Mouse (Mus musculus) liver, embryonic 12.5 days (tissue): ENCODE results near the gene Has3. TPM values are rescaled to one million over a fixed set of nuclear protein-coding genes. Genes with fewer than 3 reads are reported as not detected.
A peak's percentile ranks its signal among the peaks of the same experiment; 100 is the strongest.
"Not testable (repeated sequence)": the region's sequence is repeated elsewhere in the genome, so short reads cannot be mapped to it uniquely, and the experiment has no call there.

Experiments used
- ATAC-seq: fragments of 200-750 bp; cut with Nextera tagmentation; 2 replicates; pipeline ENCODE4 v1.8.0; 2017; ENCODE audit warnings: moderate number of reproducible peaks, mild to moderate bottlenecking, moderate library complexity
- H3K27ac ChIP-seq: fragments of 300-500 bp; sonication (generic); 2 replicates; pipeline ENCODE4 v1.5.1; 2016; ENCODE audit warnings: mild to moderate bottlenecking
- H3K27me3 ChIP-seq: fragments of 300-500 bp; sonication (generic); replicated peaks from 2 replicates; pipeline ENCODE4 v1.6.1; 2016; ENCODE audit warnings: mild to moderate bottlenecking, moderate library complexity
- H3K36me3 ChIP-seq: fragments of 300-500 bp; sonication (generic); 2 replicates; pipeline ENCODE4 v1.6.1; 2016; ENCODE audit warnings: mild to moderate bottlenecking, moderate library complexity
- H3K4me1 ChIP-seq: fragments of 300-500 bp; sonication (generic); 2 replicates; pipeline ENCODE4 v1.6.1; 2016
- H3K4me2 ChIP-seq: fragments of 300-500 bp; sonication (generic); 2 replicates; pipeline ENCODE4 v1.6.1; 2016; ENCODE audit warnings: mild to moderate bottlenecking, moderate library complexity
- H3K4me3 ChIP-seq: fragments of 300-500 bp; sonication (generic); 2 replicates; pipeline ENCODE4 v1.5.1; 2016; ENCODE audit warnings: mild to moderate bottlenecking, moderate library complexity
- H3K9ac ChIP-seq: fragments of 300-500 bp; sonication (generic); 2 replicates; pipeline ENCODE4 v1.6.1; 2016; ENCODE audit warnings: mild to moderate bottlenecking, moderate library complexity
- H3K9me3 ChIP-seq: fragments of 300-500 bp; sonication (generic); replicated peaks from 2 replicates; pipeline ENCODE4 v1.6.1; 2016; ENCODE audit warnings: mild to moderate bottlenecking, moderate library complexity
- WGBS: fragments of 180-500 bp; shearing (Covaris S2); methylation state at CpG from one replicate; pipeline ENCODE4 v1.1.7; 2016; ENCODE audit not compliant: insufficient replicate concordance; 5-methylcytosine and 5-hydroxymethylcytosine counted together
- polyA plus RNA-seq: library from polyadenylated mRNA; unstranded; fragments of >200 nt; fragmentation: Nextera tagmentation; extraction: Ambion mirVana; gene quantifications from 2 replicates; pipeline ENCODE4 v1.2.1, GENCODE M21; 2016

The Has3 gene
- polyA plus RNA-seq, 1 experiment from 2014 or later, result 0.04 TPM

- H3K4me1 ChIP-seq, result no peaks in the 10 kb centered on the region
These were observed 7.2 kb upstream of the Has3 start for GRCm38 (mm10) chr8:106862845-106863244.

GRCm38 (mm10) chr8:106865354-106865753 lies 4.7 kb upstream of the Has3 start:
- no peak overlapping the region for H3K9ac ChIP-seq
- no peaks in the 10 kb centered on the region for H3K9me3 ChIP-seq
- H3K4me2 ChIP-seq, result no peak overlapping the region
- no peak for ATAC-seq
- 74% methylated on average over 9 of the region's 9 CpGs for WGBS
- peaks cover 6% of the 10 kb centered on the region; the same call in 1 of the 2 replicates for H3K4me1 ChIP-seq
- no peaks in the 10 kb centered on the region for H3K36me3 ChIP-seq
- H3K27me3 ChIP-seq, result peaks cover 49% of the 10 kb centered on the region
- no peak overlapping the region for H3K27ac ChIP-seq
- no peak overlapping the region for H3K4me3 ChIP-seq

More at GRCm38 (mm10) chr8:106862845-106863244, 7.2 kb upstream of the Has3 start:
- no peaks in the 10 kb centered on the region for H3K9me3 ChIP-seq
- H3K4me2 ChIP-seq, result no peak overlapping the region
- WGBS, result 77% methylated on average over 10 of the region's 10 CpGs
- no peak overlapping the region for H3K9ac ChIP-seq
- no peak for ATAC-seq
- H3K36me3 ChIP-seq, result no peaks in the 10 kb centered on the region
- no peak overlapping the region for H3K27ac ChIP-seq
- no peak overlapping the region for H3K4me3 ChIP-seq
- peaks cover 24% of the 10 kb centered on the region for H3K27me3 ChIP-seq

GRCm38 (mm10) chr8:106870537-106871327 lies 690 bp downstream of the Has3 start:
- Histone ChIP-seq H3K27ac (no peak overlapping the region), H3K36me3 (peaks cover 13% of the 10 kb centered on the region), H3K4me2 (peak overlapping the region; percentile 73), H3K4me3 (peak overlapping the region; percentile 48), H3K9ac (peak overlapping the region; percentile 48), H3K27me3 (peaks cover 81% of the 10 kb centered on the region), H3K4me1 (peaks cover 34% of the 10 kb centered on the region), H3K9me3 (no peaks in the 10 kb centered on the region)
- ATAC-seq, result no peak
- under 1% methylated on average over 62 of the region's 63 CpGs for WGBS

- ATAC-seq, result no peak
- H3K4me3 ChIP-seq, result peak overlapping the region; percentile 48
- H3K9me3 ChIP-seq, result no peaks in the 10 kb centered on the region
- peaks cover 78% of the 10 kb centered on the region for H3K27me3 ChIP-seq
- peak overlapping the region; percentile 73 for H3K4me2 ChIP-seq
- peaks cover 34% of the 10 kb centered on the region for H3K4me1 ChIP-seq
- 4% methylated on average over 15 of the region's 15 CpGs for WGBS
- H3K9ac ChIP-seq, result no peak overlapping the region
- peaks cover 20% of the 10 kb centered on the region for H3K36me3 ChIP-seq
- H3K27ac ChIP-seq, result no peak overlapping the region
These were observed 1.4 kb downstream of the Has3 start for GRCm38 (mm10) chr8:106871328-106871926.

GRCm38 (mm10) chr8:106871931-106872371 lies 1.9 kb downstream of the Has3 start:
- no peaks in the 10 kb centered on the region for H3K9me3 ChIP-seq
- whole genome bisulfite sequencing, result 4% methylated on average over 22 of the region's 22 CpGs
- peaks cover 34% of the 10 kb centered on the region for H3K4me1 ChIP-seq
- ATAC-seq, result peak; percentile 19; the same call in 1 of the 2 replicates
- H3K27me3 ChIP-seq, result peaks cover 74% of the 10 kb centered on the region
- H3K36me3 ChIP-seq, result peaks cover 25% of the 10 kb centered on the region
- H3K4me3 ChIP-seq, result peak overlapping the region; percentile 48
- no peak overlapping the region for H3K27ac ChIP-seq
- H3K4me2 ChIP-seq, result peak overlapping the region; percentile 73
- no peak overlapping the region for H3K9ac ChIP-seq

GRCm38 (mm10) chr8:106872454-106873034 lies 2.5 kb downstream of the Has3 start:
- 13% methylated on average over 8 of the region's 8 CpGs for WGBS
- peaks cover 30% of the 10 kb centered on the region for H3K36me3 ChIP-seq
- ATAC-seq, result no peak
- peaks cover 68% of the 10 kb centered on the region for H3K27me3 ChIP-seq
- H3K4me3 ChIP-seq, result no peak overlapping the region; the same call in 1 of the 2 replicates
- H3K9me3 ChIP-seq, result no peaks in the 10 kb centered on the region
- no peak overlapping the region for H3K9ac ChIP-seq
- H3K27ac ChIP-seq, result no peak overlapping the region
- H3K4me2 ChIP-seq, result peak overlapping the region; percentile 73
- H3K4me1 ChIP-seq, result peaks cover 34% of the 10 kb centered on the region

GRCm38 (mm10) chr8:106880121-106880707 lies 10.2 kb downstream of the Has3 start:
- Histone ChIP-seq H3K4me2 (no peak overlapping the region), H3K4me3 (no peak overlapping the region), H3K9ac (no peak overlapping the region), H3K36me3 (peaks cover 97% of the 10 kb centered on the region), H3K27me3 (no peaks in the 10 kb centered on the region), H3K27ac (no peak overlapping the region), H3K9me3 (no peaks in the 10 kb centered on the region), H3K4me1 (no peaks in the 10 kb centered on the region)
- no peak for ATAC-seq
- WGBS, result 83% methylated on average over 8 of the region's 8 CpGs

- not testable (repeated sequence) for H3K4me1 ChIP-seq, H3K4me2 ChIP-seq, H3K9ac ChIP-seq, ATAC-seq, H3K27ac ChIP-seq, H3K9me3 ChIP-seq, H3K4me3 ChIP-seq, H3K27me3 ChIP-seq
- H3K36me3 ChIP-seq, result peaks cover 83% of the 10 kb centered on the region
- 95% methylated on average over 11 of the region's 11 CpGs for WGBS
These were observed 14.1 kb downstream of the Has3 start for GRCm38 (mm10) chr8:106884094-106884493.

GRCm38 (mm10) chr8:106884826-106885400 lies 14.9 kb downstream of the Has3 start:
- not testable (repeated sequence) for ATAC-seq, H3K27ac ChIP-seq

GRCm38 (mm10) chr8:106887336-106888189 lies 17.5 kb downstream of the Has3 start:
- 41% methylated on average over 5 of the region's 5 CpGs for WGBS
- Histone ChIP-seq H3K4me3 (no peak overlapping the region), H3K4me2 (no peak overlapping the region), H3K9me3 (no peaks in the 10 kb centered on the region), H3K27ac (no peak overlapping the region), H3K9ac (no peak overlapping the region), H3K36me3 (peaks cover 57% of the 10 kb centered on the region), H3K4me1 (peaks cover 32% of the 10 kb centered on the region), H3K27me3 (no peaks in the 10 kb centered on the region)
- peak; percentile 55; the same call in 1 of the 2 replicates for ATAC-seq

More at GRCm38 (mm10) chr8:106884826-106885400, 14.9 kb downstream of the Has3 start:
- H3K4me3 ChIP-seq, H3K4me2 ChIP-seq, H3K9ac ChIP-seq, H3K27me3 ChIP-seq, H3K9me3 ChIP-seq, H3K4me1 ChIP-seq: not testable (repeated sequence)
- 83% methylated on average over 4 of the region's 4 CpGs for WGBS
- H3K36me3 ChIP-seq, result peaks cover 78% of the 10 kb centered on the region

GRCm38 (mm10) chr8:106888803-106889202 lies 18.8 kb downstream of the Has3 start:
- WGBS, result 80% methylated on average over 3 of the region's 3 CpGs

More at GRCm38 (mm10) chr8:106888803-106889202, 18.8 kb downstream of the Has3 start:
- H3K4me1 ChIP-seq, result peaks cover 32% of the 10 kb centered on the region
- peaks cover 45% of the 10 kb centered on the region for H3K36me3 ChIP-seq
- H3K9ac ChIP-seq, result no peak overlapping the region
- H3K9me3 ChIP-seq, result no peaks in the 10 kb centered on the region
- no peaks in the 10 kb centered on the region for H3K27me3 ChIP-seq
- no peak overlapping the region for H3K4me2 ChIP-seq
- H3K4me3 ChIP-seq, result no peak overlapping the region
- no peak overlapping the region for H3K27ac ChIP-seq
- no peak for ATAC-seq
